Mouse (Mus musculus) heart, embryonic 12.5 days (tissue): ENCODE measurements at regions not wholly inside any gene's neighbourhood (a gene's known extent, or its start where the extent isn't known, plus 50 kb on each side); places are given as distances from the start of the nearest gene placed in this dataset.
"Not testable (repeated sequence)": the region's sequence is repeated elsewhere in the genome, so short reads cannot be mapped to it uniquely, and the experiment has no call there.

Experiments used
- ATAC-seq: fragments of 200-750 bp; cut with Nextera tagmentation; 2 replicates; pipeline ENCODE4 v1.8.0; 2017; ENCODE audit warnings: moderate TSS enrichment, moderate library complexity; ENCODE audit not compliant: insufficient number of reproducible peaks, low FRiP score
- H3K27ac ChIP-seq: fragments of 300-500 bp; sonication (generic); 2 replicates; pipeline ENCODE4 v1.5.1; 2016; ENCODE audit warnings: mild to moderate bottlenecking, moderate library complexity; ENCODE audit not compliant: poor library complexity, severe bottlenecking
- H3K27me3 ChIP-seq: fragments of 300-500 bp; sonication (generic); replicated peaks from 2 replicates; pipeline ENCODE4 v1.6.1; 2016; ENCODE audit warnings: mild to moderate bottlenecking, moderate library complexity
- H3K36me3 ChIP-seq: fragments of 300-500 bp; sonication (generic); 2 replicates; pipeline ENCODE4 v1.6.1; 2016; ENCODE audit warnings: mild to moderate bottlenecking, moderate library complexity
- H3K4me1 ChIP-seq: fragments of 300-500 bp; sonication (generic); replicated peaks from 2 replicates; pipeline ENCODE4 v1.6.1; 2016; ENCODE audit warnings: mild to moderate bottlenecking
- H3K4me2 ChIP-seq: fragments of 300-500 bp; sonication (generic); 2 replicates; pipeline ENCODE4 v1.6.1; 2016; ENCODE audit warnings: mild to moderate bottlenecking, moderate library complexity
- H3K4me3 ChIP-seq: fragments of 300-500 bp; sonication (generic); 2 replicates; pipeline ENCODE4 v1.5.1; 2016; ENCODE audit warnings: mild to moderate bottlenecking
- H3K9ac ChIP-seq: fragments of 300-500 bp; sonication (generic); 2 replicates; pipeline ENCODE4 v1.6.1; 2016; ENCODE audit warnings: mild to moderate bottlenecking, moderate library complexity
- H3K9me3 ChIP-seq: fragments of 300-500 bp; sonication (generic); replicated peaks from 2 replicates; pipeline ENCODE4 v1.6.1; 2016; ENCODE audit warnings: mild to moderate bottlenecking, moderate library complexity
- WGBS: fragments of 180-500 bp; shearing (Covaris S2); methylation state at CpG from one replicate; pipeline ENCODE4 v1.1.7; 2016; 5-methylcytosine and 5-hydroxymethylcytosine counted together

DNA sequence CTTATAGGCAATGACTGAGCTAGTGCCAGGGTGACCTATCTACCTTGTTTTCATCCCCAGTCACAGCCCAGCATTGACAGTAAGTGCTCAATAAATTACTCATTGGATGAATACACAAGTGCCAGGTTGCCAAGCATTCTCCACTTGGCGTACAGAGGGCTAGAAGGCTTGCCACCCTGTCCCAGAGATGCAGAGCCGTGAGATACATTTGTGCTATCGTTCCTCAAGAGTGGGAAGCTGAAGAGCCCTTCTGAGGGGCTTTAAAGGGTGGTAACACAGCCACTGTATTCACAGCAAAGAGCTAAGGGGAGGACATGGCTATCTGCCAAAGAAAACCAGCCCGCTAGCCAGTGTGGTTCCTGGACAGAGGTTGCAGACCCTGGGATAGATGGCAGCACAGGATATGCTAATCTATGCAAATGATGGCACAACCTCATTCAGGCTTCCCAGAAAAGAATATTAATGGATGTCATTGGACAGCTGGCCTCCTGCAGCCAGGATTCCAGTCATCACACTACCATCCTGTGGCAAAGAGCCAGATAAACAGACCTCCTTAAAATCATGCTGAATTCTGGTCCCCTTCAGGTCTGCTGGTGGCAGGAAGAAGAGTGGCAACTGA lies 214.4 kb downstream of the Trim29 start:
- Histone ChIP-seq H3K27me3 (no peaks in the 10 kb centered on the region; the same call in 1 of the 2 replicates), H3K4me3 (no peak overlapping the region), H3K4me1 (peaks cover 16% of the 10 kb centered on the region), H3K27ac (no peak overlapping the region), H3K9me3 (no peaks in the 10 kb centered on the region), H3K9ac (no peak overlapping the region), H3K4me2 (no peak overlapping the region), H3K36me3 (no peaks in the 10 kb centered on the region)
- WGBS, result 42% methylated on average over 4 of the region's 4 CpGs
- ATAC-seq, result peak; percentile 33; the same call in 1 of the 2 replicates

- ATAC-seq, result no peak
- peaks cover 4% of the 10 kb centered on the region for H3K27me3 ChIP-seq
- no peak overlapping the region for H3K9ac ChIP-seq
- H3K27ac ChIP-seq, result no peak overlapping the region
- H3K9me3 ChIP-seq, result no peaks in the 10 kb centered on the region
- H3K4me2 ChIP-seq, result no peak overlapping the region
- H3K4me1 ChIP-seq, result no peaks in the 10 kb centered on the region
- no peak overlapping the region for H3K4me3 ChIP-seq
- WGBS, result 50% methylated on average over 2 of the region's 2 CpGs
- H3K36me3 ChIP-seq, result no peaks in the 10 kb centered on the region
These were observed 211.6 kb upstream of the Nectin1 start for GRCm38 (mm10) chr9:43532187-43532586.

GRCm38 (mm10) chr9:43535967-43536366 lies 207.8 kb upstream of the Nectin1 start:
- 79% methylated on average over 7 of the region's 7 CpGs for WGBS
- no peaks in the 10 kb centered on the region for H3K36me3 ChIP-seq
- no peak overlapping the region for H3K9ac ChIP-seq
- no peaks in the 10 kb centered on the region for H3K9me3 ChIP-seq
- ATAC-seq, result no peak
- no peak overlapping the region for H3K27ac ChIP-seq
- H3K4me2 ChIP-seq, result no peak overlapping the region
- no peak overlapping the region for H3K4me3 ChIP-seq
- peaks cover 4% of the 10 kb centered on the region; the same call in 1 of the 2 replicates for H3K27me3 ChIP-seq
- H3K4me1 ChIP-seq, result no peaks in the 10 kb centered on the region

DNA sequence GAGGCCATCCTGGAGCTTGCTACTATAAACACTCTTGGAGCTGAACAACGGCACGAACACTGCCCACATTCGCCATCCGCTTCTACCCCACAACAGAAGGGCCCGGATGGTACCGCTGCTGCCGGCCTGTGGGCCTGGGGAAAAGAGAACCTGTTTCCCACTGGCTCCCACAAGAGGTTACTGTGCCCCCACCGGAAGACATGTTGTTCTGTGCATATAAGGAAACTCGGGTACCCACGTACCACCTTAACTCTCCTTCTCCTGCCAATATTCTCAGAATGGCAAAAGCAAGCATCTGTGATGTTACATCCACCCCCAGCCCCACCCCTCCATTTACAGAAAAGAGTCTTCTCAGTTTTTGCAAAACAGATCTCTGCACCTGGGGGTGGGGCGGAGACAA lies 206.7 kb upstream of the Nectin1 start:
- H3K4me1 ChIP-seq, result no peaks in the 10 kb centered on the region
- H3K9ac ChIP-seq, result no peak overlapping the region
- H3K9me3 ChIP-seq, result no peaks in the 10 kb centered on the region
- no peaks in the 10 kb centered on the region for H3K36me3 ChIP-seq
- no peak overlapping the region for H3K4me3 ChIP-seq
- ATAC-seq, result no peak
- H3K27ac ChIP-seq, result no peak overlapping the region
- 82% methylated on average over 11 of the region's 11 CpGs for WGBS
- no peaks in the 10 kb centered on the region for H3K27me3 ChIP-seq
- H3K4me2 ChIP-seq, result no peak overlapping the region

- no peak overlapping the region for H3K9ac ChIP-seq
These were observed 203.7 kb upstream of the Nectin1 start for GRCm38 (mm10) chr9:43540131-43540530.

GRCm38 (mm10) chr9:43541234-43541633 lies 202.6 kb upstream of the Nectin1 start:
- WGBS, result 68% methylated on average over 8 of the region's 8 CpGs
- Histone ChIP-seq H3K4me2 (no peak overlapping the region), H3K27ac (no peak overlapping the region), H3K4me3 (no peak overlapping the region), H3K36me3 (no peaks in the 10 kb centered on the region), H3K27me3 (no peaks in the 10 kb centered on the region), H3K9ac (no peak overlapping the region), H3K9me3 (no peaks in the 10 kb centered on the region), H3K4me1 (peaks cover 9% of the 10 kb centered on the region)
- ATAC-seq, result no peak

More at GRCm38 (mm10) chr9:43540131-43540530, 203.7 kb upstream of the Nectin1 start:
- H3K27me3 ChIP-seq, result no peaks in the 10 kb centered on the region
- H3K9me3 ChIP-seq, result no peaks in the 10 kb centered on the region
- ATAC-seq, result no peak
- peaks cover 4% of the 10 kb centered on the region for H3K4me1 ChIP-seq
- H3K36me3 ChIP-seq, result no peaks in the 10 kb centered on the region
- H3K4me3 ChIP-seq, result no peak overlapping the region
- 80% methylated on average over 3 of the region's 3 CpGs for WGBS
- no peak overlapping the region for H3K27ac ChIP-seq
- no peak overlapping the region for H3K4me2 ChIP-seq

DNA sequence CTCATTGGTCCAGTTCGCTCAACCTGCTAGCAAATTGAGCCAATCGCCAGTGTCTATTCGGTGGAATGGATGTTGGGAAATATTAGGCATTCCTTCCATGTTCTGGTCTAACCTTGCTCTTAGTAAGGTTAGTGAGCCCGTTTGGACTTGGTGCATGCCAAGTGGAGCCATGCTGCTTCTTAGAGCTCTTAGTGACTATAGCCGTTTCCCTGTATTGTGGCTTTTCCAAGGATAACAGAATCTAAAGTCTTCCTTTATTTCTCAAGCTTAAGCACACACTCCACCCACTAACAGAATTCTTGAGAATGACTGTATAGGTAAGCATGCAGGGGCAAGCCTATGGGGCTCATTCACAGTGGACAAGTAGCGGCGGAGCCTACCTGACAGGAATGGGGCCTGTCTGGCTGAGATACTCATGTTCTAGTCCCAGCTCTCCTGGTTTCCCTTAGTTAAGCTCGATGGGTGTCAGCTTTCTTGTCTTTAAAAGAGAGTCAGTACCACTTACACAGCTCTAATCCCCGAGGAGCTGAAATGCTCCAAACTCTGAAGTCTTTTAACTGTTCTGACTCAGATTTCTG lies 201.6 kb upstream of the Nectin1 start:
- Histone ChIP-seq H3K27me3 (no peaks in the 10 kb centered on the region), H3K27ac (no peak overlapping the region), H3K4me1 (peaks cover 15% of the 10 kb centered on the region), H3K4me3 (no peak overlapping the region), H3K9ac (no peak overlapping the region), H3K36me3 (no peaks in the 10 kb centered on the region), H3K9me3 (no peaks in the 10 kb centered on the region), H3K4me2 (no peak overlapping the region)
- 80% methylated on average over 9 of the region's 9 CpGs for WGBS
- no peak for ATAC-seq

GRCm38 (mm10) chr9:43545081-43545565 lies 198.7 kb upstream of the Nectin1 start:
- H3K9me3 ChIP-seq, result no peaks in the 10 kb centered on the region
- no peaks in the 10 kb centered on the region for H3K27me3 ChIP-seq
- 0 out of 2 replicates have a peak, but pooled peaks have one; percentile 11 for ATAC-seq
- H3K9ac ChIP-seq, result no peak overlapping the region
- H3K4me1 ChIP-seq, result peaks cover 29% of the 10 kb centered on the region
- WGBS, result 25% methylated on average over 15 of the region's 15 CpGs
- H3K4me2 ChIP-seq, result peak overlapping the region; percentile 38
- no peaks in the 10 kb centered on the region for H3K36me3 ChIP-seq
- H3K4me3 ChIP-seq, result no peak overlapping the region
- no peak overlapping the region for H3K27ac ChIP-seq

GRCm38 (mm10) chr9:43548883-43549282 lies 194.9 kb upstream of the Nectin1 start:
- H3K9ac ChIP-seq, result no peak overlapping the region
- H3K9me3 ChIP-seq, result no peaks in the 10 kb centered on the region
- H3K4me2 ChIP-seq, result no peak overlapping the region
- H3K27ac ChIP-seq, result peak overlapping the region; percentile 28; the same call in 1 of the 2 replicates
- 31% methylated on average over 4 of the region's 4 CpGs for WGBS
- peaks cover 29% of the 10 kb centered on the region for H3K4me1 ChIP-seq
- H3K4me3 ChIP-seq, result no peak overlapping the region
- no peak for ATAC-seq
- H3K36me3 ChIP-seq, result no peaks in the 10 kb centered on the region
- H3K27me3 ChIP-seq, result no peaks in the 10 kb centered on the region; the same call in 1 of the 2 replicates

GRCm38 (mm10) chr9:43549293-43549692 lies 194.5 kb upstream of the Nectin1 start:
- Histone ChIP-seq H3K27me3 (no peaks in the 10 kb centered on the region; the same call in 1 of the 2 replicates), H3K4me1 (peaks cover 29% of the 10 kb centered on the region), H3K27ac (peak overlapping the region; percentile 28; the same call in 1 of the 2 replicates), H3K9me3 (no peaks in the 10 kb centered on the region), H3K4me2 (no peak overlapping the region), H3K4me3 (no peak overlapping the region), H3K9ac (no peak overlapping the region), H3K36me3 (no peaks in the 10 kb centered on the region)
- 52% methylated on average over 7 of the region's 7 CpGs for WGBS
- ATAC-seq, result no peak

DNA sequence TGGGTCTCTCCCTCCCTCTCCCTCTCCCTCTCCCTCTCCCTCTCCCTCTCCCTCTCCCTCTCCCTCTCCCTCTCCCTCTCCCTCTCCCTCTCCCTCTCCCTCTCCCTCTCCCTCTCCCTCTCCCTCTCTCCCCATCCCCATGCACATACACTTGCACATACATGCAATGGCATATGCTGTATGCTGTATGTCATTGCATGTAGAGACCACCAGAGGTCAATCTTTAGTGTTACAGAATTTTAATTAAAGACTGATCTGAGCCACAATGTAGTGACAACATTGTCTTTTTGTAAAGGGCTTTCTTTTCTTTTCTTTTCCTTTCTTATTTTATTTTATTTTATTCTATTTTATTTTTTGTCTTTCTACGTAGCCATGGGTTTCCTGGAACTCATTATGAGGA lies 191.0 kb upstream of the Nectin1 start:
- H3K4me3 ChIP-seq, H3K27me3 ChIP-seq, H3K27ac ChIP-seq, H3K9me3 ChIP-seq, ATAC-seq, H3K9ac ChIP-seq, H3K36me3 ChIP-seq, H3K4me2 ChIP-seq: not testable (repeated sequence)
- H3K4me1 ChIP-seq, result 0 out of 2 replicates have a peak, but pooled peaks cover 10% of the 10 kb centered on the region
- WGBS, result 86% methylated on average over 1 of the region's 1 CpGs
